Mouse (Mus musculus) heart, postnatal 0 days (tissue): ENCODE data around the gene Lrrc25. TPM values are rescaled to one million over a fixed set of nuclear protein-coding genes. Genes with fewer than 3 reads are reported as not detected.

Source experiments
- ATAC-seq: fragments of 200-750 bp; cut with Nextera tagmentation; 2 replicates; pipeline ENCODE4 v1.8.0; 2017; ENCODE audit warnings: low read depth, moderate number of reproducible peaks, moderate library complexity; ENCODE audit not compliant: insufficient read depth
- DNase-seq: peaks from one replicate; pipeline ENCODE4 v3.0.0-alpha.2; 2016; ENCODE audit warnings: low spot score
- H3K27ac ChIP-seq: fragments of 300-500 bp; sonication (generic); 2 replicates; pipeline ENCODE4 v1.5.1; 2014; ENCODE audit warnings: low read depth, mild to moderate bottlenecking
- H3K27me3 ChIP-seq: fragments of 300-500 bp; sonication (generic); 2 replicates; pipeline ENCODE4 v1.6.1; 2014; ENCODE audit warnings: low read length, mixed read lengths; ENCODE audit not compliant: control insufficient read depth, insufficient read depth
- H3K36me3 ChIP-seq: fragments of 300-500 bp; sonication (generic); replicated peaks from 2 replicates; pipeline ENCODE4 v1.6.1; 2014; ENCODE audit warnings: low read length, mixed read lengths; ENCODE audit not compliant: control insufficient read depth, insufficient read depth
- H3K4me1 ChIP-seq: fragments of 300-500 bp; sonication (generic); 2 replicates; pipeline ENCODE4 v1.6.1; 2014; ENCODE audit warnings: antibody characterized with exemption; ENCODE audit not compliant: control insufficient read depth, insufficient read depth
- H3K4me2 ChIP-seq: fragments of 300-500 bp; sonication (generic); 2 replicates; pipeline ENCODE4 v1.6.1; 2014; ENCODE audit warnings: low read depth, mild to moderate bottlenecking, low read length, moderate library complexity
- H3K4me3 ChIP-seq: fragments of 300-500 bp; sonication (generic); 2 replicates; pipeline ENCODE4 v1.5.1; 2014; ENCODE audit warnings: low read depth, low read length
- H3K9ac ChIP-seq: fragments of 300-500 bp; sonication (generic); replicated peaks from 2 replicates; pipeline ENCODE4 v1.6.1; 2014; ENCODE audit warnings: low read depth, low read length, mixed read lengths
- H3K9me3 ChIP-seq: fragments of 300-500 bp; sonication (generic); replicated peaks from 2 replicates; pipeline ENCODE4 v1.6.1; 2016; ENCODE audit warnings: low read length; ENCODE audit not compliant: control insufficient read depth
- CTCF ChIP-seq: IDR thresholded peaks from 2 replicates; pipeline ENCODE4 v1.5.1; 2016; ENCODE audit warnings: antibody characterized with exemption, control low read depth, low read depth
- EP300 ChIP-seq: IDR thresholded peaks from 2 replicates; pipeline ENCODE4 v1.6.1; 2016; ENCODE audit warnings: antibody characterized with exemption, low read depth
- whole genome bisulfite sequencing: fragments of 180-500 bp; shearing (Covaris S2); extraction: QIAGEN DNeasy Blood & Tissue Kit; methylation state at CpG from one replicate; pipeline ENCODE4 v1.1.7; 2014; 5-methylcytosine and 5-hydroxymethylcytosine counted together
- polyA plus RNA-seq: library from polyadenylated mRNA; unstranded; fragments of >200 nt; fragmentation: Nextera tagmentation; extraction: Ambion mirVana; gene quantifications from 2 replicates; pipeline ENCODE4 v1.2.1, GENCODE M21; 2015
- total RNA-seq: library from RNA; depleted of rRNA; stranded (reverse); fragments of >200 nt; gene quantifications from 2 replicates; pipeline ENCODE4 v1.2.3, GENCODE M21; 2014; ENCODE audit warnings: low replicate concordance

The Lrrc25 gene
- total and polyA plus RNA-seq, 2 experiments from 2014 or later = 1.3 to 1.5 TPM

GRCm38 (mm10) chr8:70659604-70660272 lies 43.8 kb downstream of the Lrrc25 start:
- peak overlapping the region; percentile 73 for H3K4me2 ChIP-seq
- H3K4me3 ChIP-seq = peak overlapping the region; percentile 74
- ATAC-seq (peak; percentile 97), DNase-seq (peak; percentile 91)
- no peaks in the 10 kb centered on the region for H3K27me3 ChIP-seq
- peaks cover 17% of the 10 kb centered on the region; the same call in 1 of the 2 replicates for H3K4me1 ChIP-seq
- no peaks in the 10 kb centered on the region for H3K9me3 ChIP-seq
- TF ChIP-seq EP300 = no peak
- TF ChIP-seq CTCF = no peak
- peak overlapping the region; percentile 71 for H3K9ac ChIP-seq
- H3K27ac ChIP-seq = peak overlapping the region; percentile 88
- under 1% methylated on average over 26 of the region's 44 CpGs for WGBS
- H3K36me3 ChIP-seq = peaks cover 27% of the 10 kb centered on the region

- no peak for TF ChIP-seq EP300
- H3K27me3 ChIP-seq = no peaks in the 10 kb centered on the region
- H3K9me3 ChIP-seq = no peaks in the 10 kb centered on the region
- H3K4me2 ChIP-seq = peak within 1 kb of the TSS; percentile 73
- no peak for DNase-seq
- peak within 1 kb of the TSS; percentile 71 for H3K9ac ChIP-seq
- peak within 1 kb of the TSS; percentile 74 for H3K4me3 ChIP-seq
- H3K36me3 ChIP-seq = peaks cover 21% of the 10 kb centered on the region
- ATAC-seq = peak; percentile 11; the same call in 1 of the 2 replicates
- 7% methylated on average over 14 of the region's 14 CpGs for WGBS
- peaks cover 17% of the 10 kb centered on the region; the same call in 1 of the 2 replicates for H3K4me1 ChIP-seq
- H3K27ac ChIP-seq = peak within 1 kb of the TSS; percentile 88
Observed at GRCm38 (mm10) chr8:70660273-70660725, 44.3 kb downstream of the Lrrc25 start, which contains the start of gene Pgpep1. Gene Pgpep1 (minus strand): TSS chr8:70660388.

- 0 out of 2 replicates have a peak, but pooled peaks cover 3% of the 10 kb centered on the region for H3K4me1 ChIP-seq
- H3K4me2 ChIP-seq = no peak overlapping the region
- no peak overlapping the region for H3K27ac ChIP-seq
- H3K9ac ChIP-seq = no peak overlapping the region
- ATAC-seq (no peak), DNase-seq (no peak)
- TF ChIP-seq CTCF (no peak), EP300 (no peak)
- H3K36me3 ChIP-seq = no peaks in the 10 kb centered on the region
- H3K4me3 ChIP-seq = no peak overlapping the region
- WGBS = 44% methylated on average over 4 of the region's 4 CpGs
- no peaks in the 10 kb centered on the region for H3K9me3 ChIP-seq
- no peaks in the 10 kb centered on the region for H3K27me3 ChIP-seq
Observed at GRCm38 (mm10) chr8:70663691-70664090, 47.7 kb downstream of the Lrrc25 start.

GRCm38 (mm10) chr8:70664631-70665030 lies 48.7 kb downstream of the Lrrc25 start:
- no peak for TF ChIP-seq EP300
- TF ChIP-seq CTCF = no peak
- DNase-seq = no peak
- H3K27ac ChIP-seq = no peak overlapping the region
- no peak overlapping the region for H3K4me2 ChIP-seq
- no peaks in the 10 kb centered on the region for H3K9me3 ChIP-seq
- H3K27me3 ChIP-seq = no peaks in the 10 kb centered on the region
- no peak for ATAC-seq
- no peaks in the 10 kb centered on the region for H3K4me1 ChIP-seq
- 62% methylated on average over 3 of the region's 3 CpGs for WGBS
- no peak overlapping the region for H3K4me3 ChIP-seq
- no peaks in the 10 kb centered on the region for H3K36me3 ChIP-seq
- no peak overlapping the region for H3K9ac ChIP-seq

DNA sequence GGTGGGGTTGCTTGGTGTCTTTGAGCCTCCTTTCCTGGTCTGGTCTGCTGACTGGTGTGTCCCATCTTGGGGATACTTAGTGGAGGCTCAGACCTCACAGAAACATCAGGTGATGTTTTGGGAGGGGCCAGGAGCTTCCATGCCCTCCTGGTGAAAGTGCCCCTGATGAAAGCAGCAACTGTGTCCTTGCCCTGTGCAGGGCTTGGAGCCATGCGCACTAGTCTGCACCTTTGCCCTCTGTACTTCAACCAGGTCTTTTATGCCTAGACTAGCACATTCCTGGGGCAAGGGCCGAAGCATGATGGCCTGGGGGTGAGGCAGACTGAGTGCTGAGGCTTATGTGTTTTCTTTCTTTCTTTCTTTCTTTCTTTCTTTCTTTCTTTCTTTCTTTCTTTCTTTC lies 49.6 kb downstream of the Lrrc25 start:
- Histone ChIP-seq H3K27me3 (no peaks in the 10 kb centered on the region), H3K9me3 (no peaks in the 10 kb centered on the region), H3K9ac (no peak overlapping the region), H3K27ac (no peak overlapping the region), H3K4me3 (no peak overlapping the region), H3K4me1 (no peaks in the 10 kb centered on the region), H3K4me2 (no peak overlapping the region), H3K36me3 (no peaks in the 10 kb centered on the region)
- no peak for TF ChIP-seq EP300
- no peak for TF ChIP-seq CTCF
- no peak for ATAC-seq
- 77% methylated on average over 2 of the region's 2 CpGs for WGBS
- DNase-seq = no peak
